Mouse (Mus musculus) liver, adult (tissue): Measurements from ENCODE around the gene Pdzk1ip1.

Experiments
- GATA4 ChIP-seq: IDR thresholded peaks from 2 replicates; pipeline ENCODE4 v1.6.1; 2014; ENCODE audit warnings: mild to moderate bottlenecking, low read length; ENCODE audit not compliant: insufficient replicate concordance

Gene Pdzk1ip1

GRCm38 (mm10) chr4:115062875-115063517 is 25.5 kb upstream of the Pdzk1ip1 start:
- no peak for TF ChIP-seq GATA4

DNA sequence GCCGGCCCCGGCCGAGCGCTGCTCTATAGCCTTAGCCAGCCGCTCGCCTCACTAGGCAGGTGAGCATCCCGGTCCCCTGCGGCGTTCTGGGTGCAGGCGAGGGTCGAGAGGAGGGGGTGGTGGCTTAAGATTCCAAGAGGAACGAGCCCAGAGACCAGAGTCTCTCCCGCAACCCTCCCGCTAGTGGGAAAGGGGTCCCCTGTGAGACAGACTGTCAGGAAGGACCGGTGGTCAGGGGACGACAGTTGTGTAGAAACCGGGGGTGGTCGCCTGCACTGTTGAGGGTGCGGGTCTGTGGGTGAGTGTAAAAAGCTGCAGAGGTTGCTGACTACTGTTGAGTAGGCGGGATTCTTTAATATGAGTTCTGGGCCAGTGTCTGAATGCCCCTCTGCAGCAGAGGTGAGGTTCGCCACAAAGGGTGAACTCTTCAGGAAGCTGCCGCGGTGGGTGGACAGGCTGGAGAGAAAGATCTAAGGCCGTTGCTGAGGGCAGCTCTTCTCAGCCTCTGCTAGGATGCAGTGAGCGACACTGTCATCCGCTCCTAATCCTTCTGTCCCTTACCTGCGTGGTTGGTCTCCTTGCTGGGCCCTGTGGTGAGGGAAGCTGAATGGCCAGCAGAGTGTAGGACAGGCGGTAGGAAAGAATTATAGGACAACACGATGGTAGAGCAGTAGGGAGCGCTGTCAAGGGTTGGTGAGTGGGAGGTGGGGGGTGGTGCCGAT is 24.8 kb upstream of the Pdzk1ip1 start:
- TF ChIP-seq GATA4, result no peak

DNA sequence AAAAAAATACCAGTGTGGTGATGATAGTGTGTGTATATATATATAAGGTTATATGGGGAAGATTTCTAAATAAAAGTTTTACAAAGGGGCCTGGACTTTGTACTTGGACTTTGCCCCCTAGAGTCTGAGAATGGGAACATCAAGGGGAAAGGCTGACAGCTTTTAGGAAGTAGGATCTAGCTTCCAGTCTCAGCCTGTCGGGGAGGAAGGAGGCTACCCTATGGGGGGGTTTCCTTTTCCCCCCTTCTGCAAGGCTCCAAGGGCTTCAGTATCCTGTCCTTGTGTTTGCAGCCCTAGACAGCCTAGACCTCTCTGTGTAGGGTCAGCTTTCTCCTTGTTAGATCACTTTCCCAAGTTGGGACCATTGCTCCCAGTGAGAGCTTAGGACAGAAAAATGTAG is 16.8 kb upstream of the Pdzk1ip1 start:
- TF ChIP-seq GATA4, result no peak

- TF ChIP-seq GATA4, result no peak
Measured at GRCm38 (mm10) chr4:115074789-115075188, 13.7 kb upstream of the Pdzk1ip1 start.

- TF ChIP-seq GATA4, result peak; percentile 83; the same call in 1 of the 2 replicates
Measured at GRCm38 (mm10) chr4:115075204-115075915, 13.1 kb upstream of the Pdzk1ip1 start.

- TF ChIP-seq GATA4, result no peak
Measured at GRCm38 (mm10) chr4:115078892-115079820, 9.4 kb upstream of the Pdzk1ip1 start.

DNA sequence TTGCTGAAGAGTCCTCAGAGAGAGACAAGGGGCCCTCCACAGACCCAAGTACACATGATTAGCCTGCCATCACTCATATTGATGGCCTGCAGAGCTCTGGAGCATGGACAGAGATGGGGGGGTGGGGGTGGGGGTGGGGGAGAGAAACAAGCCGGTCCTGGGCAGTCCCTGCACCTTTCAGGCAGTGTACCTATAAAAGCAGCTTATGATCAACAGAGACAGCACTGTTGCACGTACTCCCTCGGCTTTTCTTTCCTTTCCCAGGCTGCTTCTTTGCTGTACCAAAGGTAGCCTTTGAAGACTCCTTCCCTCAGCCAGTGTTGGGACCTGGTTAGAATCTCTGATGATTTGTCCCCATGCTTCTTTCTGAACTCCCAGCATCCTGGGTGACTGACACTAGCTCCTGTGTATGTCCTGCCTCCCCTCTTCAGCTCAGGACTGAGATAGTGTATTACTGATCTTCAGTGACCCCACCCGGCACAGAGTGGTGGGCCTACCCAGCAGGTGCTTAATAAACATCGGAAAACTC is 8.6 kb upstream of the Pdzk1ip1 start:
- TF ChIP-seq GATA4, result no peak

GRCm38 (mm10) chr4:115083031-115083430 is 5.5 kb upstream of the Pdzk1ip1 start:
- no peak for TF ChIP-seq GATA4

GRCm38 (mm10) chr4:115085522-115086095 is 2.9 kb upstream of the Pdzk1ip1 start:
- no peak for TF ChIP-seq GATA4

GRCm38 (mm10) chr4:115086257-115086656 is 2.3 kb upstream of the Pdzk1ip1 start:
- TF ChIP-seq GATA4, result no peak

GRCm38 (mm10) chr4:115086763-115087415 is 1.6 kb upstream of the Pdzk1ip1 start:
- no peak for TF ChIP-seq GATA4

DNA sequence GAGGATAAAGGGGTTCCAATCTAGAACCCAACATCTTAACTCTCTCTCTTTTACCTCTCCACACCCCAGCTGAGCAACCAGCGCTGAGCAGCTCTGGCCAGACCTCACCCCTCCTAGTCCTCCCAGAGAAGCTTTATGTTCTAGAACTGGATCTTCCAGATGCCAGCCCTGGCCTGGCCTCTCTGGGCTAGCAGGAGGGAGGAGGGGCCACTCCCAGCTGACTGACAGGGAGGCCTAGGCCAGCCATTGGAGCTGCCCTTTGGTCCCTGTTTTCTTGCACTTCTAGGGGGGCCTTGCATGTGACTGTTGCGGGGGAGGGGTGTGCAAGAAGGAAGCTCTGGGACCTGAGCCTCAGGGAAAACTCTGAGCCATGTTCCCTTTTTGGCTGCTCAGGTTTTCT is 2.1 kb downstream of the Pdzk1ip1 start:
- TF ChIP-seq GATA4, result no peak

- TF ChIP-seq GATA4, result no peak
Measured at GRCm38 (mm10) chr4:115091806-115092205, 3.3 kb downstream of the Pdzk1ip1 start.

DNA sequence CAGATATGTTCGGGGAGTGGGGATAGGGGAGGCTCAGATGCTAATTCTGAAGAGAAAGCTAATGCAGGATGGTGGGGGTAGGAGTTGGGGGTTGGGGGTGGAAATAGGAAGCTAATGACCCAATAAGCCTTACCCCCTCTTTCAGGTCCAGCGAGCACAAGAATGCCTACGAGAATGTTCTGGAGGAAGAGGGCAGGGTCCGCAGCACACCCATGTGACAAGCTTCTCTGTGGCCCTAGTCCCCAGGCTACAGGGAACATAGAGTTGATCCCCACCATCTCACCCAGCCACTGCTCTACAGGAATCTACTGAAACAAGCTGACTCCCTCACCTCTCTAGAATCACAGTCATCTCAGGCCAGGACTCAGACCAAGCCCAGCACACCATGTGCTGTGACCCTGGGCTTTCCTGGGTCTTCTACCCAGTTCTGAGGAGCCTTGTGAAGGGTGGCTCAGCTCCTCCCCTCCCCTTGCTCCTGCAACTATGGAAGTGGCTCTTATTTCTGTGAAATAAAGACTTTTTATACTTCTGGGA is 4.9 kb downstream of the Pdzk1ip1 start:
- TF ChIP-seq GATA4, result no peak

DNA sequence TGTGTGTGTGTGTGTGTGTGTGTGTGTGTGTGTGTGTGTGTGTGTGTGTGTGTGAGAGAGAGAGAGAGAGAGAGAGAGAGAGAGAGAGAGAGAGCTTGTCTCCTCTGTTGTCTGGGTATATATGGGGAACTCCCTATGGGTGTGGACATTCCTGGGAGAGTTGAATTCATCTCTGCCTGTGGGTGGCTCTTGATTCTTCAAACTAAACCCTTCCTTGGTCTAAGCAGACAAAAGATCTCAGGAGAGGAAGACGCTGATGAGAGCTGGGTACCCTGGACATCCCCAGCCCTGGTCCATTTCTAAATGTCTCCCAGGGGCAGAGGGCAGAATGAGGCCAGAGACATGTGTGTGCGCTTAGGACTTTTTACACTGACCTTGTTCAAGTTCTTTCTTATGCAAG is 5.5 kb downstream of the Pdzk1ip1 start:
- TF ChIP-seq GATA4, result no peak
